Mouse (Mus musculus) ES-CJ7 (cell line): Measurements from ENCODE around the gene Gm21887.
"Not testable (repeated sequence)": the region's sequence is repeated elsewhere in the genome, so short reads cannot be mapped to it uniquely, and the experiment has no call there.

Source experiments
- DNase-seq: peaks from one replicate; pipeline ENCODE4 v3.0.0; 2011; ENCODE audit warnings: low read depth, low spot score

Gm21887 gene

DNA sequence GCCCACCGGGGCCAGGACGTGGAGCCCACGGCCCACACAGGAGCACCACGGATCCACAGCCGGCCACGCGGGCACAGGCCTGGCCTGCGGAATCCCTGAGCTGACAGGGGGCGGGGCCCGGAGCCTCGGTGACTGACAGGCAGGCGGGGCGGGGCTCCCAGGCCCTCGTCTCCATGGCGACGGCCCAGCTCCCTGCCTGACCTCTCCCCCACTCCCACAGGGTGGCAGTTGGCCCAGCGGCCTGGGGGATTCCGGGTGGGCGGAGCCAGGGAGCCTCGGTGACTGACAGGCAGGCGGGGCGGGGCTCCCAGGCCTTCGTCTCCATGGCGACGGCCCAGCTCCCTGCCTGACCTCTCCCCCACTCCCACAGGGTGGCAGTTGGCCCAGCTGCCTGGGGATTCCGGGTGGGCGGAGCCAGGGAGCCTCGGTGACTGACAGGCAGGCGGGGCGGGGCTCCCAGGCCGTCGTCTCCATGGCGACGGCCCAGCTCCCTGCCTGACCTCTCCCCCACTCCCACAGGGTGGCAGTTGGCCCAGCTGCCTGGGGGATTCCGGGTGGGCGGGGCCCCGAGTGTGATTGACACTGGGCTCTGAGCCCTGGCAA lies 11.5 kb upstream of the Gm21887 start:
- DNase-seq: peak; percentile 98

- DNase-seq: not testable (repeated sequence)
Measured at GRCm38 (mm10) chrX:169998559-169999219, 10.8 kb upstream of the Gm21887 start.

DNA sequence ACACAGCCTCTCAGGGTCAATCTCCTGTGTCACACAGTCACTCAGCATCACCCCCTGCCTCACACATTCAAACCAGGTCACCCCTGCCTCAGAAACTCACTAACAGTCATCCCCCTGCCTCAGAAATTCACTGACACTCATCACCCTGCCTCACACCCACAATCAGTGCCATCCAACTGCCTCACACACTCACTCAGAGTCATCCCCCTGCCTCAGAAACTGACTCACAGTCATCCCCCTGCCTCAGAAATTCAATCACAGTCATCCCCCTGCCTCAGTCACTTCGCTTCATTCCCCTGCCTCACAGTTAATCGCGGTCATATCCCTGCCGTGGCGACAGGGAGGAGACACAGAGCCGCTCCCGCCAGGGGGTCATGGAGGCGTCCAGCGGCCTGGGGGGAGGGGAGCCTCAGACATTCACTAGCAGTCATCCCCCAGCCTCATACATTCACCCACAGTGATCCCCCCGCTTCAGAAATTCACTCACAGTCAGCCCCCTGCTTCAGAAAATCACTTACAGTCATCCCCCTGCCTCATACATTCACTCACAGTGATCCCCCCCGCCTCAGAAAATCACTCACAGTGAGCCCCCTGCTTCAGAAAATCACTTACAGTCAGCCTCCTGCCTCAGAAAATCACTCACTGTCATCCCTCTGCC lies 10.1 kb upstream of the Gm21887 start:
- DNase-seq: peak; percentile 70

GRCm38 (mm10) chrX:169999912-170000641 lies 9.4 kb upstream of the Gm21887 start:
- peak; percentile 46 for DNase-seq

DNA sequence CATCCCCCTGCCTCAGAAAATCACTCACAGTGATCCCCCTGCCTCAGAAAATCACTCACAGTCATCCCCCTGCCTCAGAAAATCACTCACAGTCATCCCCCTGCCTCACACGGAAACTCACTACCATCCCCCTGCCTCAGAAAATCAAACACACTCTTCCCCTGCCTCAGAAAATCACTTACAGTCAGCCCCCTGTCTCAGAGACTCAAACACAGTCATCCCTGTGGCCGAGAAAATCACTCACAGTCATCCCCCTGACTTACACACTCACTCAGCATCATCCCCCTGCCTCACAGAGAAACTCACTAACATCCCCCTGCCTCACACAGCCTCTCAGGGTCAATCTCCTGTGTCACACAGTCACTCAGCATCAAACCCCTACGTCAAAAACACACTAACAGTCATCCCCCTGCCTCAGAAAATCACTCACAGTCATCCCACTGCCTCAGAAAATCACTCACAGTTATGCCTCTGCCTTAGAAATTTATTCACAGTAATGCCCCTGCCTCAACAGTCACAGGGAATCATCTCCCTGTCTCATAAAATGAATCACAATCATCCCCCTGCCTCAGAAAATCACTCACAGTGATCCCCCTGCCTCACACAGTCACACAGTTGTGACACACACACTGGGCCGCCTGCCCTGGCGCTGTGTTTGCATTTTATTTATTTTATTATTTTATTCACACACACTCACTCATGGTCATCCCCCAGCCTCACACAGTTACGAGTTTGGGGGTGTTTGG lies 8.6 kb upstream of the Gm21887 start:
- DNase-seq: not testable (repeated sequence)

- DNase-seq: not testable (repeated sequence)
Measured at GRCm38 (mm10) chrX:170001388-170001695, 8.1 kb upstream of the Gm21887 start.

GRCm38 (mm10) chrX:170002510-170003197 lies 6.8 kb upstream of the Gm21887 start:
- not testable (repeated sequence) for DNase-seq

GRCm38 (mm10) chrX:170003536-170003935 lies 5.9 kb upstream of the Gm21887 start:
- DNase-seq: not testable (repeated sequence)

DNA sequence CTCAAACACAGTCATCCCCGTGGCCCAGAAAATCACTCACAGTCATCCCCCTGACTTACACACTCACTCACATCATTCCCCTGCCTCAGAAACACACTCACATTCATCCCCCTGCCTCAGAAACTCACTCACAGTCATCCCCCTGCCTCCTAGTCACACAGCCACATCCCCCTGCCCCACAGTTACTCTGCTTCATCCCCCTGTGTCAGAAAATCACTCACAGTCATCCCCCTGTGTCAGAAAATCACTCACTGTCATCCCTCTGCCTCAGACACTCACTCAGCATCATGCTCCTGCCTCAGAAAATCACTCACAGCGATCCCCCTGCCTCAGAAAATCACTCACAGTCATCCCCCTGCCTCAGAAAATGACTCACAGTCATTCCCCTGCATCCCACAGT lies 5.2 kb upstream of the Gm21887 start:
- peak; percentile 59 for DNase-seq

GRCm38 (mm10) chrX:170004793-170005192 lies 4.7 kb upstream of the Gm21887 start:
- not testable (repeated sequence) for DNase-seq

DNA sequence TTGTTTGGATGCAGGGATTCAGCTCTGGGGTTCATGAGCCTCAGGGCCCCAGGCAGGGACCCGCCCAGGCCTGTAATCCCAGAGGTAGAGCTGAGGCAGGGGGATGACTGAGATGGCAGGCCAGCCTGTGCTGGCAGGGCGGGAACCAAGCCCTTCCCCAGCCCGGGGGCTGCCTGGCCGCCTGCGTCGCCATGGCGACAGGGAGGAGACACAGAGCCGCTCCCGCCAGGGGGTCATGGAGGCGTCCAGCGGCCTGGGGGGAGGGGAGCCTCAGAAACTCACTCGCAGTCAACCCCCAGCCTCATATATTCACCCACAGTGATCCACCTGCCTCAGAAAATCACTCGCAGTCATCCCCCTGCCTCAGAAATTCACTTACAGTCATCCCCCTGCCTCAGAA lies 4.3 kb upstream of the Gm21887 start:
- DNase-seq: peak; percentile 99

DNA sequence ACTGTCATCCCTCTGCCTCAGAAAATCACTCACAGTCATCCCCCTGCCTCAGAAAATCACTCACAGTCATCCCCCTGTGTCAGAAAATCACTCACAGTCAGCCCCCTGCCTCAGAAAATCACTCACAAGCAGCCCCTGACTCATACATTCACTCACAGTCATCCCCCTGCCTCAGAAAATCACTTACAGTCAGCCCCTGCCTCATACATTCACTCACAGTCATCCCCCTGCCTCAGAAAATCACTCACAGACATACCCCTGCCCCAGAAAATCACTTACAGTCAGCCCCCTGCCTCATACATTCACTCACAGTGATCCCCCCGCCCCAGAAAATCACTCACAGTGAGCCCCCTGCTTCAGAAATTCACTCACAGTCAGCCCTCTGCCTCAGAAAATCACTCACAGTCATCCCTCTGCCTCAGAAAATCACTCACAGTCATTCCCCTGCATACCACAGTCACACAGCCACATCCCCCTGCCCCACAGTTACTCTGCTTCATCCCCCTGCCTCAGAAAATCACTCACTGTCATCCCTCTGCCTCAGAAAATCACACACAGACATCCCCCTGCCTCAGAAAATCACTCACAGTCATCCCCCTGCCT lies 3.7 kb upstream of the Gm21887 start:
- DNase-seq: not testable (repeated sequence)

GRCm38 (mm10) chrX:170006694-170007247 lies 2.7 kb upstream of the Gm21887 start:
- DNase-seq: not testable (repeated sequence)

DNA sequence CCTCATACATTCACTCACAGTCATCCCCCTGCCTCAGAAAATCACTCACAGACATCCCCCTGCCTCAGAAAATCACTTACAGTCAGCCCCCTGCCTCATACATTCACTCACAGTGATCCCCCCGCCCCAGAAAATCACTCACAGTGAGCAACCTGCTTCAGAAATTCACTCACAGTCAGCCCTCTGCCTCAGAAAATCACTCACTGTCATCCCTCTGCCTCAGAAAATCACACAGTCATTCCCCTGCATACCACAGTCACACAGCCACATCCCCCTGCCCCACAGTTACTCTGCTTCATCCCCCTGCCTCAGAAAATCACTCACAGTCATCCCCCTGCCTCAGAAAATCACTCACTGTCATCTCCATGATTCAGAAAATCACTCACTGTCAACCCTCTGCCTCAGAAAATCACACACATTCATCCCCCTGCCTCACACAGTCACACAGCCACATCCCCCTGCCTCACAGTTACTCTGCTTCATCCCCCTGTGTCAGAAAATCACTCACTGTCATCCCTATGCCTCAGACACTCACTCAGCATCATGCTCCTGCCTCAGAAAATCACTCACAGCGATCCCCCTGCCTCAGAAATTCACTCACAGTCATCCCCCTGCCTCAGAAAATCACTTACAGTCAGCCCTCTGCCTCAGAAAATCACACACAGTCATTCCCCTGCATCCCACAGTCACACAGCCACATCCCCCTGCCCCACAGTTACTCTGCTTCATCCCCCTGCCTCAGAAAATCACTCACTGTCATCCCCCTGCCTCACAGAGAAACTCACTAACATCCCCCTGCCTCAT lies 1.9 kb upstream of the Gm21887 start:
- not testable (repeated sequence) for DNase-seq

DNA sequence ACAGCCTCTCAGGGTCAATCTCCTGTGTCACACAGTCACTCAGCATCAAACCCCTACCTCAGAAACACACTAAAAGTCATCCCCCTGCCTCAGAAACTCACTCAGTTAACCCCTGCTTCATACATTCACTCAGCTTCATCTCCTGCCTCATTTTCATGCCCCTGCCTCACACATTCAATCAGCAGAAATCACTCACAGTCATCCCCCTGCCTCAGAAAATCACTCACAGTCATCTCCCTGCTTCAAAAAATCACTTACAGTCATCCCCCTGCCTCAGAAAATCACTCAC lies 1.3 kb upstream of the Gm21887 start:
- peak; percentile 65 for DNase-seq

DNA sequence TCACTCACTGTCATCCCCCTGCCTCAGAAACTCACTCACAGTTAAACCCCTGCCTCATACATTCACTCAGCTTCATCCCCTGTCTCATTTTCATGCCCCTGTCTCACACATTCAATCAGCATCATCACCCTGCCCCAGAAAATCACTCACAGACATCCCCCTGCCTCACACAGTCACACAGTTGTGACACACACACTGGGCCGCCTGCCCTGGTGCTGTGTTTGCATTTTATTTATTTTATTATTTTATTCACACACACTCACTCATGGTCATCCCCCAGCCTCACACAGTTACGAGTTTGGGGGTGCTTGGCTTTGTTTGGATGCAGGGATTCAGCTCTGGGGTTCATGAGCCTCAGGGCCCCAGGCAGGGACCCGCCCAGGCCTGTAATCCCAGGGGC lies 875 bp upstream of the Gm21887 start:
- DNase-seq: not testable (repeated sequence)

DNA sequence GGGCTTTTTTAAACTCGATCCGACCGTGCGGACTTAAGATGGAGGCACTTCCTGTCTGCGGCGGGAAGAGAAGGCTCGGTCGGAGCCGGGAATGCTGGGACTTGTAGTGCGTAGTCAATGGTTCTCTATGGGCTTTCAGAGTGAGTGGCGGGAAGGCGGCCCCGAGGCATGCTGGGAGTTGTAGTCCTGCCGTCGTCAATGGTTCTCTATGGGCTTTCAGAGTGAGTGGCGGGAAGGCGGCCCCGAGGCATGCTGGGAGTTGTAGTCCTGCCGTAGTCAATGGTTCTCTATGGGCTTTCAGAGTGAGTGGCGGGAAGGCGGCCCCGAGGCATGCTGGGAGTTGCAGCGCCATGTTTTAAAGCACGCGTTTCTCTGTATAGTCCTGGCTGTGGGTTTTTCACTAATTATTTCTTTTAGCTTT lies 352 bp downstream of the Gm21887 start:
- peak; percentile 100 for DNase-seq

DNA sequence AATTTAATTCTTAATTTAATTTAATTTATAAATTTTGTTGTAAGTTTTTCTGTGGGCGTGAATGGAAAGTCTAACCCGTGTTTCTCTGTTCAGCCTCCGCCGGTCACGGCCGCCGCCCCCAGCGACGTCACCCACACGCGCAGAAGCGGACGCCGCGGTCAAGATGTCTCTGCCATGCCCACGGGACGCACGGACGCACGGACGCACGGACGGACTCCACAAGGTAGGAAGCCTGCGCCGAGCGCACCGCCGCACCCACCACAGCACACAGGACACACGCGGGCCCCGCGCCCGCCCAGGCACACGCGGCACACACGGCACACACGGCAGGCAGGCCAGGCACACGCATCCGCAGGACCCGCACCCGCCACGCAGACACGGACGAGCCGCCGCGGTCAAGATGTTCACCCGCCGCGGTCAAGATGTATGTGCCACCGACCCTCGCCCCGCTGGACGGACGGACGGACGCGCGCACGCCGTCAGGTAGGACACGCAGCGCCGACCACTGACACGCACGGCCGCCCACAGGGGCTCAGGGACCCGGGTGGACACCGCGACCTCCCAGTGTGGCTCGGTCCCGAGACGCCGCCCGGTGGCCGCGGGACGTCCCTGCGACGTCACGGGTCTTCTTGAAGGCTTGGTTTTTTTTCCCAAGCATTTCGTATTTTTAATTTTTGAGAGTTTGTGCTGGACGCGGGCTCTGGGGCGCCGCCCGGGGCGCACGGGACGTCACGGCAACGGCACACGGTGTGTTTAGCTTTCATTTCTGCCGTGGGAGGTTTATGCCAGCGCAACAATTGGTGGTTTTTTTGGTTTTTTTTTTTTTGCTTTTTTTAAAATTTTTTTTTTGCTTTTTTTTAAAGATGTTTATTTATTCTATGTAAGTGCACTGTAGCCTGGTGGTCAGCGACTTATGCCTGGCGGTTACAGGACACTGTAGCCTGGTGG lies 1.4 kb downstream of the Gm21887 start:
- DNase-seq: peak; percentile 83

- DNase-seq: not testable (repeated sequence)
Measured at GRCm38 (mm10) chrX:170011529-170011879, 2.0 kb downstream of the Gm21887 start.
